Mouse (Mus musculus): ENCODE measurements around the gene Slc12a7. TPM values are rescaled to one million over a fixed set of nuclear protein-coding genes. Genes with fewer than 3 reads are reported as not detected.

Slc12a7 gene
- total and polyA plus RNA-seq, 2 experiments from 2014 or later: 34.4 to 94.6 TPM

- TF ChIP-seq EP300 (IDR thresholded peaks at IDR 0.05; ENCODE audit: low read depth) (no peak), CTCF (IDR thresholded peaks at IDR 0.05; ENCODE audit: low read depth) (no peak)
- Histone ChIP-seq H3K36me3 (replicated peaks; ENCODE audit: control insufficient read depth, insufficient read depth, low read length) (no peaks in the 10 kb centered on the region), H3K27me3 (ENCODE audit: control insufficient read depth, insufficient read depth, low read length) (no peaks in the 10 kb centered on the region), H3K4me2 (ENCODE audit: low read depth, low read length) (no peak overlapping the region), H3K4me3 (ENCODE audit: low read depth, low read length) (no peak overlapping the region), H3K27ac (ENCODE audit: low read depth) (no peak overlapping the region), H3K9me3 (replicated peaks; ENCODE audit: control insufficient read depth, low read length) (no peaks in the 10 kb centered on the region), H3K4me1 (ENCODE audit: control insufficient read depth, insufficient read depth) (no peaks in the 10 kb centered on the region), H3K9ac (replicated peaks; ENCODE audit: low read depth, low read length) (no peak overlapping the region)
- ATAC-seq (ENCODE audit: insufficient read depth, low read depth) (no peak), DNase-seq (ENCODE audit: low spot score) (no peak)
- WGBS: 66% methylated on average over 4 of the region's 4 CpGs
These were observed 10.1 kb downstream of the Slc12a7 start for GRCm38 (mm10) chr13:73742944-73743343.

GRCm38 (mm10) chr13:73743662-73744061 lies 10.8 kb downstream of the Slc12a7 start:
- no peak for DNase-seq (ENCODE audit: low spot score)
- H3K27me3 ChIP-seq (ENCODE audit: control insufficient read depth, insufficient read depth, low read length): no peaks in the 10 kb centered on the region
- H3K36me3 ChIP-seq (replicated peaks; ENCODE audit: control insufficient read depth, insufficient read depth, low read length): no peaks in the 10 kb centered on the region
- no peaks in the 10 kb centered on the region for H3K9me3 ChIP-seq (replicated peaks; ENCODE audit: control insufficient read depth, low read length)
- H3K27ac ChIP-seq (ENCODE audit: low read depth): no peak overlapping the region
- TF ChIP-seq CTCF (IDR thresholded peaks at IDR 0.05; ENCODE audit: low read depth) (no peak), EP300 (IDR thresholded peaks at IDR 0.05; ENCODE audit: low read depth) (no peak)
- no peak for ATAC-seq (ENCODE audit: insufficient read depth, low read depth)
- no peak overlapping the region for H3K9ac ChIP-seq (replicated peaks; ENCODE audit: low read depth, low read length)
- H3K4me3 ChIP-seq (ENCODE audit: low read depth, low read length): no peak overlapping the region
- no peaks in the 10 kb centered on the region for H3K4me1 ChIP-seq (ENCODE audit: control insufficient read depth, insufficient read depth)
- H3K4me2 ChIP-seq (ENCODE audit: low read depth, low read length): no peak overlapping the region
- WGBS: 69% methylated on average over 3 of the region's 3 CpGs

- DNase-seq (ENCODE audit: low spot score): no peak
- TF ChIP-seq EP300 (IDR thresholded peaks at IDR 0.05; ENCODE audit: low read depth): no peak
- peak; percentile 42 for TF ChIP-seq CTCF (IDR thresholded peaks at IDR 0.05; ENCODE audit: low read depth)
- no peak overlapping the region for H3K9ac ChIP-seq (replicated peaks; ENCODE audit: low read depth, low read length)
- WGBS: 45% methylated on average over 15 of the region's 15 CpGs
- no peaks in the 10 kb centered on the region for H3K9me3 ChIP-seq (replicated peaks; ENCODE audit: control insufficient read depth, low read length)
- no peak overlapping the region for H3K4me3 ChIP-seq (ENCODE audit: low read depth, low read length)
- ATAC-seq (ENCODE audit: insufficient read depth, low read depth): no peak
- H3K36me3 ChIP-seq (replicated peaks; ENCODE audit: control insufficient read depth, insufficient read depth, low read length): no peaks in the 10 kb centered on the region
- H3K27ac ChIP-seq (ENCODE audit: low read depth): no peak overlapping the region
- H3K27me3 ChIP-seq (ENCODE audit: control insufficient read depth, insufficient read depth, low read length): no peaks in the 10 kb centered on the region
- H3K4me2 ChIP-seq (ENCODE audit: low read depth, low read length): no peak overlapping the region
- H3K4me1 ChIP-seq (ENCODE audit: control insufficient read depth, insufficient read depth): no peaks in the 10 kb centered on the region
These were observed 16.0 kb downstream of the Slc12a7 start for GRCm38 (mm10) chr13:73748663-73749440.

GRCm38 (mm10) chr13:73750435-73750834 lies 17.5 kb downstream of the Slc12a7 start:
- TF ChIP-seq CTCF (IDR thresholded peaks at IDR 0.05; ENCODE audit: low read depth) (no peak), EP300 (IDR thresholded peaks at IDR 0.05; ENCODE audit: low read depth) (no peak)
- Histone ChIP-seq H3K27ac (ENCODE audit: low read depth) (no peak overlapping the region), H3K9ac (replicated peaks; ENCODE audit: low read depth, low read length) (no peak overlapping the region), H3K4me1 (ENCODE audit: control insufficient read depth, insufficient read depth) (peaks cover 2% of the 10 kb centered on the region), H3K27me3 (ENCODE audit: control insufficient read depth, insufficient read depth, low read length) (no peaks in the 10 kb centered on the region), H3K4me3 (ENCODE audit: low read depth, low read length) (no peak overlapping the region), H3K4me2 (ENCODE audit: low read depth, low read length) (no peak overlapping the region), H3K9me3 (replicated peaks; ENCODE audit: control insufficient read depth, low read length) (no peaks in the 10 kb centered on the region), H3K36me3 (replicated peaks; ENCODE audit: control insufficient read depth, insufficient read depth, low read length) (no peaks in the 10 kb centered on the region)
- WGBS: 59% methylated on average over 6 of the region's 6 CpGs
- DNase-seq (ENCODE audit: low spot score) (no peak), ATAC-seq (ENCODE audit: insufficient read depth, low read depth) (no peak)

- 91% methylated on average over 3 of the region's 3 CpGs for WGBS
- TF ChIP-seq EP300 (IDR thresholded peaks at IDR 0.05; ENCODE audit: low read depth) (no peak), CTCF (IDR thresholded peaks at IDR 0.05; ENCODE audit: low read depth) (no peak)
- no peaks in the 10 kb centered on the region for H3K36me3 ChIP-seq (replicated peaks; ENCODE audit: control insufficient read depth, insufficient read depth, low read length)
- no peak overlapping the region for H3K4me3 ChIP-seq (ENCODE audit: low read depth, low read length)
- ATAC-seq (ENCODE audit: insufficient read depth, low read depth) (no peak), DNase-seq (ENCODE audit: low spot score) (no peak)
- no peak overlapping the region for H3K9ac ChIP-seq (replicated peaks; ENCODE audit: low read depth, low read length)
- no peak overlapping the region for H3K4me2 ChIP-seq (ENCODE audit: low read depth, low read length)
- H3K9me3 ChIP-seq (replicated peaks; ENCODE audit: control insufficient read depth, low read length): no peaks in the 10 kb centered on the region
- no peak overlapping the region for H3K27ac ChIP-seq (ENCODE audit: low read depth)
- H3K27me3 ChIP-seq (ENCODE audit: control insufficient read depth, insufficient read depth, low read length): no peaks in the 10 kb centered on the region
- H3K4me1 ChIP-seq (ENCODE audit: control insufficient read depth, insufficient read depth): peaks cover 10% of the 10 kb centered on the region
These were observed 18.4 kb downstream of the Slc12a7 start for GRCm38 (mm10) chr13:73751284-73751683.

GRCm38 (mm10) chr13:73755809-73756208 lies 22.9 kb downstream of the Slc12a7 start:
- H3K4me1 ChIP-seq (ENCODE audit: control insufficient read depth, insufficient read depth): peaks cover 45% of the 10 kb centered on the region
- H3K27me3 ChIP-seq (ENCODE audit: control insufficient read depth, insufficient read depth, low read length): no peaks in the 10 kb centered on the region
- H3K27ac ChIP-seq (ENCODE audit: low read depth): peak overlapping the region; percentile 82
- H3K36me3 ChIP-seq (replicated peaks; ENCODE audit: control insufficient read depth, insufficient read depth, low read length): no peaks in the 10 kb centered on the region
- no peak overlapping the region; the same call in 1 of the 2 replicates for H3K9ac ChIP-seq (replicated peaks; ENCODE audit: low read depth, low read length)
- TF ChIP-seq EP300 (IDR thresholded peaks at IDR 0.05; ENCODE audit: low read depth) (no peak), CTCF (IDR thresholded peaks at IDR 0.05; ENCODE audit: low read depth) (no peak)
- no peak overlapping the region for H3K4me2 ChIP-seq (ENCODE audit: low read depth, low read length)
- 29% methylated on average over 3 of the region's 3 CpGs for WGBS
- H3K9me3 ChIP-seq (replicated peaks; ENCODE audit: control insufficient read depth, low read length): no peaks in the 10 kb centered on the region
- peak; percentile 75 for DNase-seq (ENCODE audit: low spot score)
- no peak overlapping the region for H3K4me3 ChIP-seq (ENCODE audit: low read depth, low read length)
- peak; percentile 86 for ATAC-seq (ENCODE audit: insufficient read depth, low read depth)

Data from heart, postnatal 0 days (tissue).